Mouse (Mus musculus) embryo, embryonic 10 days (tissue): Measurements from ENCODE around the gene Gucy2g.
A peak's percentile ranks its signal among the peaks of the same experiment; 100 is the strongest.
"Not testable (repeated sequence)": the region's sequence is repeated elsewhere in the genome, so short reads cannot be mapped to it uniquely, and the experiment has no call there.

Experiments used
- DNase-seq: peaks from one replicate; pipeline ENCODE4 v3.0.0-alpha.2; 2015; ENCODE audit warnings: low spot score

The Gucy2g gene

GRCm38 (mm10) chr19:55207205-55207604 lies 33.8 kb downstream of the Gucy2g start:
- no peak for DNase-seq

DNA sequence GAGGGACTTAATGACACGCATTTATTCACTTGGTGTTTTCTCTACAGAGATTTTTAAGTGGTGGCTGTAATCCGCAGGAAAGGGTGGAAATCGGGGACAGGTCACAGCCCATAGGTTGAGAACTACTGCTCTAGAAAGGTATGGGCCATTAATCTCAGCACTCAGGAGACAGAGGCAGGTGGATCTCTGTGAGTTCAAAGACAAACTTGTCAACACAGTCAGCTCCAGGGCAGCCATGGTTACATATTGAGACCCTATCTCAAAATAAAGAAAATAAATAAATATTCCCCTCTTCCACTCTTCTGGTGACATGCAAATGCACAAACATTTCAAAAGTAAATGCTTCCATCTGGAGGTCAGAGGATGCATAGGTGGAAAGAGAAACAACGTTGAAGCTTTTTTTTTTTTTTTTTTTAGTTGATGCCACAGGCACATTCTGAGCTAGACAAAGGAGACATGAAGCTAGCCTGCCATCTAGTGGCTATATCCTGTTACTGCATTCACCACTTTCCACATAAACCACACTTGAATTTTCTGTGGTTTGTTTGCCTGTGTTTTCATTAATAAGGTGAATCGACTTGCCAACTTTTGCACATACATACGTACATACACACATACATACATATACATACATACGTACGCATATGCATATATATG lies 34.4 kb downstream of the Gucy2g start:
- DNase-seq: peak; percentile 82

DNA sequence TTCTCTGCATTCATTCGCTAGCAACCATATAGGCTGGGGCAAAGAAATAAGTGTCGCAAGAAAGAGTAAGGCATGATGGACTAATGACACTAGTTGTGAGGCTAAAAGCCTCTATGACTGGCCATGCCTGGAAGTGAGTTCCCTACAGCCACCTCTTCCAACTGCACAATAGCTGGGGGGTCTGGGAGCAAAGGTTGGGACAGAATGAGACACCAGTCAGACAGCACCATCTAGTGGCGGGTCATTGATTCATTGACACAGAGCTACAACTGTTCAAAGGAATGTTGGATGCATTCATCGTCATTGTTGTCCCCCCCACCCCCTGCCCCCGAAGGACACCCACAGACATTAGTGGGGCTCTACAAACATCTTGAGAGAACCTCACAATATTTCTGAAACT lies 42.7 kb downstream of the Gucy2g start:
- peak; percentile 88 for DNase-seq

DNA sequence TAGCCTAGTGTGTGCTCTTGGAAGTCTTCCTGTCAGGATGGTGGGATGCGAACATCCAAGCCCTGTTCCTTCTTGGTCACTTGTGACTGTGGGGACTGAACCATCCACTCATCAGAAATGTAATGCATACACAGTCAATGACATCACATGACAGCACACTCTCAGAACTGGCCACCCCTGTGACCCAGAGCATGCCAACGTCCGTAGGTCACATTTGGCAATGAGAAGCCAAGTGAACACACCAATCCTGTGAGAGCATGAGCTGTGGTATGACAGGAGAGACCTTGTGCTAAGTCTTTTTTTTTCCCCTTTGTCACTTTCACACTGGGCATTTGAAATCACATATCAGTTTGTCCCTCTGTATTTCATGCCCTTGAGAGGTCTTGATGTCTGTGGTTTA lies 45.5 kb downstream of the Gucy2g start:
- no peak for DNase-seq

GRCm38 (mm10) chr19:55194520-55195170 lies 46.4 kb downstream of the Gucy2g start:
- DNase-seq: no peak

GRCm38 (mm10) chr19:55193717-55194394 lies 47.2 kb downstream of the Gucy2g start:
- DNase-seq: no peak

DNA sequence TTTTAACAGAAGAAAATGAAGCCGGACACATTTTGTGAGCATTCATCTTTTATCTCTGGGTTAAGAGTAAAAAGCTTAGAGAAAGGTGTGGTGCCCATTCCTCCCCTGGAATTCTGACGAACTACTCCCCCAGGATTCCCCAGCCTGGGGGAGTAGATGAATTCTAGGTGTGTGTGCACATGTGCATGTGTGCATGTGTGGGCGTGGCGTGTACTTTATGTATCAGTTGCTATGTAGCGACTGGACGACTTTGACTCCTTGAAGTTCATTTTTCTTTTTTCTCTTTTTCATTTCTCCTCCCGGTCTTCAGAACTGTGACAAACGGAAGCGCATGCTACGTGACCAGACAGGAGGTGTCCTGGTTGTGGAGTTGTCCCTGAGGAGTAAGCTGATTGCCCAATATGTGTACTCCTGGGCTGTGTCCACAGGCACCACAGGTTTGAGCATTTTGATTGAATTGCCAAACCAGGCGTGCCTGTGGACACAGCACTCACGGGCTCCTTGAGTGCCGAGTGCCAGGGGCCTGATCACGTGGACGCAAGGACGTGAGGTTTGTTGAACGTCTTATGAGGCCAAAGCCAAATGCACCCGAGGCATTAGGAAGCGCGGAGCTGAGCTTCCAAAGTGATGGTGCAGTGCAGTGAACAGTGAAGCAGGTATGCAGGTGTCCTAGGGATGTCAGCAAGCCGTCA lies 48.6 kb downstream of the Gucy2g start:
- DNase-seq: no peak

GRCm38 (mm10) chr19:55191596-55191995 lies 49.4 kb downstream of the Gucy2g start:
- no peak for DNase-seq

DNA sequence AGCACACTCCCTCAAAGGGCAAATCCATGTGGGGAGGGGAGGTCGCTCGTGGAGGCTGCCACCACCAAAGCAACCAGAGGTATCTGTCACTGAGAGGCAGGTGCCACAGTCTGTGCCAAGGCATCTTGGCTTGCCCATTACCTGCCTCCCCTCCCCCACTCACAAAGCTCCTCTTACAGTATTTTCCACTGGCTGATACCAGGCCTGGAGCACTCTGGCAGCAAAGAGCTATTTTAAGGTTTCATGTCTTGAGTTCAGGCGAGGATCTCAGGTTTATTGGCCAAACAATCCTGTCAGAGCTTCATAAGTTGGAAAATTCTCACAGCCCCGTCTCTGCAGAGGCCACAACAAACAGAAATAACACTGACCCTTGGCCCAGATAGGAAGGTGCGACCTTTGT lies 51.0 kb downstream of the Gucy2g start:
- no peak for DNase-seq

- DNase-seq: no peak
Measured at GRCm38 (mm10) chr19:55185651-55186050, 55.4 kb downstream of the Gucy2g start.

GRCm38 (mm10) chr19:55185074-55185473 lies 56.0 kb downstream of the Gucy2g start:
- DNase-seq: peak; percentile 41

- DNase-seq: no peak
Measured at GRCm38 (mm10) chr19:55184442-55184841, 56.6 kb downstream of the Gucy2g start.

- no peak for DNase-seq
Measured at GRCm38 (mm10) chr19:55180433-55180832, 60.6 kb downstream of the Gucy2g start, which contains the start of gene Tectb. Gene Tectb, plus strand, starts transcription at chr19:55180733.

- DNase-seq: no peak
Measured at GRCm38 (mm10) chr19:55177143-55177542, 63.9 kb downstream of the Gucy2g start.

- no peak for DNase-seq
Measured at GRCm38 (mm10) chr19:55171585-55171984, 69.5 kb downstream of the Gucy2g start.

GRCm38 (mm10) chr19:55170399-55170798 lies 70.6 kb downstream of the Gucy2g start:
- no peak for DNase-seq

DNA sequence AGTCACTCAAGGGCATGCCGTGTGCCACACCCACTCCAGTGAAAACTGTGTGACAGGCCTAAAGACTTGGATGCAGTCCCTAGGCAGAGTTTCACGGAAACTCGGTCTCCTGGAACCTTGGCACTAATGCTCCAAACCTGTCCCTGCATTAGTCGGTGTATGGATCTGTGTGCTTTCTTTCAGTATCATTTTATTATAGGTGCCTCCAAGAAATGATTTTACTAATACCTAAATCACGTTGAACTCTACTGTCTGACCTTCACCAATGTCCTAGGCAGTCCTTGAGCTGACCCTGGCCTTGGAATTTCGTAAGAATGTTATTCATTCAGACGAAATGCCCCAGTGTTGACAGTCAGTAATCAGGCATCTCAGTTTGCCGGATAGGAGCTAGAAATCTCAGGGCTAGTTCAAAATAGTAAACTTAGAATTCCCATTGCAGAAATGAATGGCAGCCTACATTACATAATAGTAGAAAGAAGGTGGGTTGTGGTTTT lies 71.8 kb downstream of the Gucy2g start:
- not testable (repeated sequence) for DNase-seq

- no peak for DNase-seq
Measured at GRCm38 (mm10) chr19:55168360-55168759, 72.7 kb downstream of the Gucy2g start.

DNA sequence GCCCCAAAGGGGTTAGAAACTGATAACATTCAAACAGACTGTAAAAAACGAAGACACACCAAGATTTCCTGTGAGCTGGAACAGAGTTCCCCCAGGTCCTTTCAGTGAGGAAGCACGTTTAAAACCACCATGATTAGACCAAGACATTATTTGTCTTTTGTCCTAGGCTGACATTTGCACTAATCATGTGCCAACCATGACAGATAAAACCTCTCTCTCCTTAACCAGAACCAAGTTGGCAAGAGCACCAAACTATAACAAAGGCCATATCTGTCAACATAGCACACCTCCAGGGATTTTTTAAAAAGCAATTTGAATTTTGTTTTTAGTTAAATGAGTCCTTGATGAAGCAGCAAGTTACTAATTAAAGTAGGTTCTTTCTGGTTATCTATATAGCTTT lies 73.3 kb downstream of the Gucy2g start:
- no peak for DNase-seq

GRCm38 (mm10) chr19:55166741-55167140 lies 74.3 kb downstream of the Gucy2g start:
- DNase-seq: no peak

GRCm38 (mm10) chr19:55165954-55166353 lies 75.1 kb downstream of the Gucy2g start:
- no peak for DNase-seq

DNA sequence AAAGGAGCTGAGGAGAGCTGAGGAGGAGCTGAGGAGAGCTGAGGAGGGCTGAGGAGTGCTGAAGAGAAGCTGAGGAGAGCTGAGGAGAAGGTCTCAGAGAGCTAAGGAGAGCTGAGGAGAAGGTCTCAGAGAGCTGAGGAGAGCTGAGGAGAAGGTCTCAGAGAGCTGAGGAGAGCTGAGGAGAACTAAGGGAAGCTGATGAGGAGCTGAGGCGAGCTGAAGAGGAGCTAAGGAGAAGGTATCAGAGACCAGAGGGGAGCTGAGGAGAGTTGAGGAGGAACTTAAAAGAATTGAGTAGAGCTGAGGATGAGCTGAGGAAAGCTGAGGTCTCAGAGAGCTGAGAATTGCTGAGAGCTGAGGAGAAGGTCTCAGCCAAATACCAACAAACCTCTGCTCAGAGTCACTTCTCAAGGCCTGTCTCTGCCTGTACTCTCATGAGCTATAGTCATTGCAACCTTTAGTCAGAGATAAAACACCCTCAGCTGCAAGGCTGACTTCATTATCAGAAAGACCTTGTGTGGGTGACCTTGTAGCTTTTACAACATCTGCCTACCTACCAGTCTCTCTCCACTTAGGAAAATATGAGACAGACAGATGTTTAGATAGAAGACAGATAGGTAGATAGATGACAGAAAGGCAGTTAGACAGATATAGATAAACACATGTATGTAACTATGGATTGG lies 75.7 kb downstream of the Gucy2g start:
- DNase-seq: no peak
